Mouse (Mus musculus) heart, adult 2 months (tissue): Measurements from ENCODE around the gene Cisd1.

Source experiments
- CTCF ChIP-seq: fragments of 200-600 bp; IDR thresholded peaks from 2 replicates; pipeline ENCODE4 v1.8.1; 2022; ENCODE audit warnings: antibody characterized with exemption, mild to moderate bottlenecking, moderate library complexity
- POLR2A ChIP-seq: fragments of 200-500 bp; IDR thresholded peaks from 2 replicates; pipeline ENCODE4 v1.6.1; 2011; ENCODE audit warnings: mild to moderate bottlenecking, low read depth, low read length, control low read depth; ENCODE audit not compliant: insufficient read depth

- TF ChIP-seq CTCF (no peak), POLR2A (no peak)
These were observed 1.6 kb downstream of the Cisd1 start for GRCm38 (mm10) chr10:71343130-71343529.
